Mouse (Mus musculus) cerebellum, adult 11-12 months (tissue): Measurements from ENCODE around the gene Crip2.

Source experiments
- DNase-seq: peaks from one replicate; pipeline ENCODE4 v3.0.0; 2022

The Crip2 gene

GRCm38 (mm10) chr12:113186326-113187010, 46.4 kb downstream of the Crip2 start:
- DNase-seq: peak; percentile 57

- DNase-seq: peak; percentile 53
Measured at GRCm38 (mm10) chr12:113187011-113187375, 47.0 kb downstream of the Crip2 start.

DNA sequence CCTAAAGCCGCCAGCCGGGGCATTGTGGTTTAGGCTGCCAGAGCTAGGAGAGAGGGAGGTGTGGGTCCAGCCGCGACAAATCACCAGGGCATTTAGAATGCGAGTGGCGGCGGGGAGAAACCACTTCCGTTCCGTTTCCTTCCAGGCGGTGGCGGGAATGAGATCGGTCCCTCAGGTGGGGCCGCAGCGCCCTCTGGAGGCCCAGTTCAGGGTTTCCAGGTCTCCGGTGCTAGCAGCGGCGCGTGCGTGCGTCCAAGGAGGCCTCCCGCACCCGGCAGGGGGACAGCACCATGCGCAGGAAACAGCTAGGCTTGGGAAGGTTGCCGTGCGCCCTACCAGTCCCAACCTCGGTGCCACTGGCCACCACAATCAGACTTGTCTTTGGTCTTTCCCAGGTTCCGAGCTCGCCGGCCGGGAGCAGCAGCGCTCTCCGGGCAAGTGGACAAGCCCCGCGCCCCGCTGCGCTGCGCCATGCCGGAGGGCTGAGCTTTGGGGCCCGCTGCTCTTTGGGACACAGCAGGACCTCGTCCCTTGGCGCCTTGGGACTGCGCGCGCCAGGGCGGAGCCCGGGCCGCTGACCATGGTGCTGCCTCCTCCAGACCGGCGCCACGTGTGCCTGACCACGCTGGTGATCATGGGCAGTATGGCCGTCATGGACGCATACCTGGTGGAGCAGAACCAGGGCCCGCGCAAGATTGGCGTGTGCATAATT, 47.7 kb downstream of the Crip2 start:
- peak; percentile 88 for DNase-seq

DNA sequence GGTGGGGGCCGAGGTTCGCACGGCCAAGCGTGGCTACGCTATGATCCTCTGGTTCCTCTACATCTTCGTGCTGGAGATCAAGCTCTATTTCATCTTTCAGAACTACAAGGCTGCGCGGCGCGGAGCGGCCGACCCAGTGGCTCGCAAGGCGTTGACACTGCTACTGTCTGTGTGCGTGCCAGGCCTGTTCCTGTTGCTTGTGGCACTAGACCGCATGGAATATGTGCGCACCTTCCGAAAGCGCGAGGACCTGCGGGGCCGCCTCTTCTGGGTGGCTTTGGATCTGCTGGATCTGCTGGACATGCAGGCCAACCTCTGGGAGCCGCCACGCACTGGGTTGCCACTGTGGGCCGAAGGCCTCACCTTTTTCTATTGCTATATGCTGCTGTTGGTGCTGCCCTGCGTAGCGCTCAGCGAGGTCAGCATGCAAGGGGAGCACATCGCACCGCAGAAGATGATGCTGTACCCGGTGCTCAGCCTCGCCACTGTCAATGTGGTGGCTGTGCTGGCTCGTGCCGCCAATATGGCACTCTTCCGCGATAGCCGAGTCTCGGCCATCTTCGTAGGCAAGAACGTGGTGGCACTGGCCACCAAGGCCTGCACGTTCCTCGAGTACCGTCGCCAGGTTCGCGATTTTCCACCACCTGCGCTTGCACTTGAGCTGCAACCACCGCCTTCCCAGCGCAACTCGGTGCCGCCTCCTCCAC, 48.5 kb downstream of the Crip2 start:
- peak; percentile 65 for DNase-seq

DNA sequence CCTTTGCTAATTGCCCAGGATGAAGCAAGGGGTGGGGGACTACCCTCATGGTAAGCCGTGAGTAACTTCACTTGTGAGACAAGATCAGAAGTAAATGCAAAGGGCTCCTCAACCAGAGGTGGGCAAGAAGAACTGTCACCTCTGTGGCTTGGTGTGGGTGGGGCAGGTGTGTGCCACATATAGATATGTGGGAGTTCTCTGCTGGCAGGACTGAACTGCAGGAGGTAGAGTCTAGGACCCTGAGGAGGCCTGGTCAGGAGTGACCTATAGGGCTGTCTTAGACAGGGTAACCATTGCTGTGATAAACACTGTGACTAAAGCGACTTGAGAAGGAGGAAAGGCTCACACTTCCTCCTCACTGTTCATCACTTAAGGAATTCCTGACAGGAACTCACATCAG, 53.4 kb downstream of the Crip2 start:
- no peak for DNase-seq
